Mouse (Mus musculus): ENCODE data around the gene Ptpn5.

- TF ChIP-seq POLR2A (IDR thresholded peaks at IDR 0.05; ENCODE audit: borderline replicate concordance, insufficient read depth, low read length) (no peak), CTCF (IDR thresholded peaks at IDR 0.05; ENCODE audit: borderline replicate concordance, insufficient read depth, low read depth, low read length) (no peak)
Measured at GRCm38 (mm10) chr7:47066942-47067341, 66.5 kb downstream of the Ptpn5 start.

Data from cerebellum, adult 2 months (tissue).